Mouse (Mus musculus) forebrain, postnatal 0 days (tissue): Measurements from ENCODE around the gene Fkbp5. TPM values are rescaled to one million over a fixed set of nuclear protein-coding genes. Genes with fewer than 3 reads are reported as not detected.

Experiments used
- ATAC-seq: fragments of 200-750 bp; cut with Nextera tagmentation; 2 replicates; pipeline ENCODE4 v1.8.0; 2017; ENCODE audit warnings: mild to moderate bottlenecking, moderate library complexity
- DNase-seq: peaks from one replicate; pipeline ENCODE4 v3.0.0-alpha.2; 2015
- H3K27ac ChIP-seq: fragments of 300-500 bp; sonication (generic); 2 replicates; pipeline ENCODE4 v1.5.1; 2014; ENCODE audit warnings: low read depth, mild to moderate bottlenecking, antibody characterized with exemption, low read length, moderate library complexity, mixed read lengths
- H3K27me3 ChIP-seq: fragments of 300-500 bp; sonication (generic); 2 replicates; pipeline ENCODE4 v1.6.1; 2014; ENCODE audit warnings: mild to moderate bottlenecking, low read length, mixed read lengths; ENCODE audit not compliant: insufficient read depth
- H3K36me3 ChIP-seq: fragments of 300-500 bp; sonication (generic); 2 replicates; pipeline ENCODE4 v1.6.1; 2014; ENCODE audit warnings: mild to moderate bottlenecking, moderate library complexity; ENCODE audit not compliant: insufficient read depth
- H3K4me1 ChIP-seq: fragments of 300-500 bp; sonication (generic); 2 replicates; pipeline ENCODE4 v1.6.1; 2014; ENCODE audit warnings: antibody characterized with exemption; ENCODE audit not compliant: insufficient read depth
- H3K4me2 ChIP-seq: fragments of 300-500 bp; sonication (generic); 2 replicates; pipeline ENCODE4 v1.6.1; 2014; ENCODE audit warnings: low read depth, mild to moderate bottlenecking, moderate library complexity
- H3K4me3 ChIP-seq: fragments of 300-500 bp; sonication (generic); 2 replicates; pipeline ENCODE4 v1.5.1; 2014; ENCODE audit warnings: low read depth, low read length, mixed read lengths
- H3K9ac ChIP-seq: fragments of 300-500 bp; sonication (generic); 2 replicates; pipeline ENCODE4 v1.6.1; 2014; ENCODE audit warnings: mild to moderate bottlenecking
- H3K9me3 ChIP-seq: fragments of 300-500 bp; sonication (generic); 2 replicates; pipeline ENCODE4 v1.6.1; 2016; ENCODE audit warnings: low read length
- CTCF ChIP-seq: sonication (generic); IDR thresholded peaks from 2 replicates; pipeline ENCODE4 v1.5.1; 2016; ENCODE audit warnings: antibody characterized with exemption, control low read depth, low read depth
- WGBS: fragments of 180-500 bp; shearing (Covaris S2); extraction: QIAGEN DNeasy Blood & Tissue Kit; methylation state at CpG from one replicate; pipeline ENCODE4 v1.1.7; 2014; 5-methylcytosine and 5-hydroxymethylcytosine counted together
- polyA plus RNA-seq: library from polyadenylated mRNA; unstranded; fragments of >200 nt; fragmentation: Nextera tagmentation; extraction: Ambion mirVana; gene quantifications from 2 replicates; pipeline ENCODE4 v1.2.1, GENCODE M21; 2015
- total RNA-seq: library from RNA; depleted of rRNA; stranded (reverse); fragments of >200 nt; gene quantifications from 2 replicates; pipeline ENCODE4 v1.2.3, GENCODE M21; 2014

Fkbp5 gene
- total and polyA plus RNA-seq, 2 experiments from 2014 or later: 21.1 to 37.3 TPM

DNA sequence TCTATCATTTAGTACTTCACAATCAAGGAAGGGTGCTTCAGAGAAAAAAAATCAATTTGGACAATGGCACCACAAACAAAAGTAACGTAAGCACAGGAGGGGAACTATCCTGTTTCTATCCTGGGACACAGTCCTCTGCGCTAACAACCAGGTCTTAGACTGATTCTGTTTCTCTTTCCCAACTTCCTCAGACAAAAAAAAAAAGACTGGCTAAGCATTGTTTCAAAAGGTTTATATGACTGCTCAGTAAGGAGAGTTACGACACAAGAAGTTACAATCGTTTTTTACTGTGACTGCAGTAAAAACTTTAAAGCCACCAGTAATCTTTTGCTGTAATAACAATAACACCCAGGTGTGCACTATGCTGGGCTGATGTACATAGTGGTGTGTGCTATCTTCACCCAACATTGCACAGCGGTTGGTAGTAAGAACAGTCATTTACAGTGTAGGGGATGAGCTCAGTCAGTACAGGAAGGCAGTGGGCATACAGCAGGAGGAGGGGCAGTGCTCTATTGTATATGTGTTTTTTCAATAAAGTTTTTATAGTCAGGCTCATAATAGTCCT lies 82.3 kb downstream of the Fkbp5 start:
- DNase-seq (no peak), ATAC-seq (no peak)
- H3K27ac ChIP-seq: no peak overlapping the region
- H3K4me1 ChIP-seq: no peaks in the 10 kb centered on the region
- H3K4me3 ChIP-seq: no peak overlapping the region
- no peak overlapping the region for H3K4me2 ChIP-seq
- H3K9ac ChIP-seq: no peak overlapping the region
- WGBS: 88% methylated on average over 5 of the region's 5 CpGs
- H3K27me3 ChIP-seq: no peaks in the 10 kb centered on the region
- no peak for TF ChIP-seq CTCF
- no peaks in the 10 kb centered on the region for H3K9me3 ChIP-seq
- peaks cover 13% of the 10 kb centered on the region for H3K36me3 ChIP-seq

DNA sequence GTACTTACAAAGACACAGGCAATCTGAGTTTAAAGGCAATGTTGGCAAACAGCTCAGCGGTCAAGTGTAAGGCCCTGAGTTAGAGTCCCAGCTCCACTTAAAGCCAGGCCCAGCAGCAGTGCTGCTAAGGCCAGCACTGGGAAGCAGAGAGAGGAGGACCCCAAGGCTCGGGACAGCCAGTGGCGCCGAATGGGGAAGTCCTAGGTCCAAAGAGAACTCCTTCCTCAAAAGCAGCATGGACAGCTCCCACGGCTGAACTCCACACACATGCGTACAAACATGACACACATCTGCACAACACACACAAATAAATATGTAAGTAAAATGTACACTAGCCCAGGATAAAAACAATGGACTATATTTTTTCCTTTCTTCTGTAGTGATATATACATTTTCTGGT lies 84.3 kb downstream of the Fkbp5 start:
- Histone ChIP-seq H3K27ac (no peak overlapping the region), H3K9ac (no peak overlapping the region), H3K27me3 (no peaks in the 10 kb centered on the region), H3K4me3 (no peak overlapping the region), H3K4me1 (no peaks in the 10 kb centered on the region), H3K36me3 (peaks cover 9% of the 10 kb centered on the region), H3K9me3 (no peaks in the 10 kb centered on the region), H3K4me2 (no peak overlapping the region)
- DNase-seq (no peak), ATAC-seq (no peak)
- no peak for TF ChIP-seq CTCF
- WGBS: 89% methylated on average over 6 of the region's 6 CpGs

DNA sequence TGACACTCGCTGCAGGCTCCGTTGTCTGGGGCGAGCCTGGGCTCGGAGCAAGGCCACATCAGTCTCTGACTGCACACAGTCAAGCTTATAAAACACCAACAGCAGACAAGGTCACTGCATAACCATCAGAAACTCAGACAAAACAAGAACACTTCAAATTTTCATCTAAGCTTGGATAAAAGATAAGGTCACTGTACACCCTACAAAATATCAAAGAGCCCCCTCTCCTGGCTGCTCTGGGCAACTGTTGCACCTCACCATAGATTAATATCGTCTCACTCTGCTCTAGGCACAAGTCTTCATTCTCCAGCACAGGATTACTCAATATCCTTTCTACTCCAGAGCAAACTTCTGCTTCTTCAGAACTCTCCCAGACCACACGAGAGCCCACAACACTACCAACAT lies 85.4 kb downstream of the Fkbp5 start:
- H3K9ac ChIP-seq: no peak overlapping the region
- H3K4me3 ChIP-seq: no peak overlapping the region
- ATAC-seq (no peak), DNase-seq (no peak)
- H3K4me2 ChIP-seq: no peak overlapping the region
- H3K9me3 ChIP-seq: no peaks in the 10 kb centered on the region
- 95% methylated on average over 6 of the region's 6 CpGs for WGBS
- no peak for TF ChIP-seq CTCF
- no peaks in the 10 kb centered on the region for H3K4me1 ChIP-seq
- no peak overlapping the region for H3K27ac ChIP-seq
- H3K36me3 ChIP-seq: peaks cover 5% of the 10 kb centered on the region
- H3K27me3 ChIP-seq: no peaks in the 10 kb centered on the region

DNA sequence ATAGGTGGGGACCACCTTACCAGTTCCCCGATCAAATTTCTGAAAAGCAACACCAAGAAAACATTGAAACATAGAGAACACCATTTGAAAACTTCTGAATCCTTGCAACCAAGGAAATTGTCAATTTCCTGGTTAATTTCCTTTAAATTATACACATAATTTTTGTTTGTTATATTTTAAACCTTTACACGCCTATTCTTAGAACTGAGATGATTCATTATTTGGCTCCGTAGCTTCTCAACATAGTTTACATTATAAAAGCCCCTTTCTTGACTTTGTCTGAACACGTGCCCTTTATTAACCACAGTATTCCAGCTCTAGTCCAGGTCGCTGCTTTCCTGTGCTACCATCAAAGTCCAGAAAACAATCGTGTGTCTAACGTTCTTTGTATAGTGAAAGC lies 86.3 kb downstream of the Fkbp5 start:
- Histone ChIP-seq H3K36me3 (no peaks in the 10 kb centered on the region), H3K4me1 (no peaks in the 10 kb centered on the region), H3K9me3 (no peaks in the 10 kb centered on the region), H3K4me3 (no peak overlapping the region), H3K27me3 (no peaks in the 10 kb centered on the region), H3K27ac (no peak overlapping the region), H3K4me2 (no peak overlapping the region), H3K9ac (no peak overlapping the region)
- TF ChIP-seq CTCF: no peak
- ATAC-seq (no peak), DNase-seq (no peak)
- WGBS: 71% methylated on average over 7 of the region's 7 CpGs

DNA sequence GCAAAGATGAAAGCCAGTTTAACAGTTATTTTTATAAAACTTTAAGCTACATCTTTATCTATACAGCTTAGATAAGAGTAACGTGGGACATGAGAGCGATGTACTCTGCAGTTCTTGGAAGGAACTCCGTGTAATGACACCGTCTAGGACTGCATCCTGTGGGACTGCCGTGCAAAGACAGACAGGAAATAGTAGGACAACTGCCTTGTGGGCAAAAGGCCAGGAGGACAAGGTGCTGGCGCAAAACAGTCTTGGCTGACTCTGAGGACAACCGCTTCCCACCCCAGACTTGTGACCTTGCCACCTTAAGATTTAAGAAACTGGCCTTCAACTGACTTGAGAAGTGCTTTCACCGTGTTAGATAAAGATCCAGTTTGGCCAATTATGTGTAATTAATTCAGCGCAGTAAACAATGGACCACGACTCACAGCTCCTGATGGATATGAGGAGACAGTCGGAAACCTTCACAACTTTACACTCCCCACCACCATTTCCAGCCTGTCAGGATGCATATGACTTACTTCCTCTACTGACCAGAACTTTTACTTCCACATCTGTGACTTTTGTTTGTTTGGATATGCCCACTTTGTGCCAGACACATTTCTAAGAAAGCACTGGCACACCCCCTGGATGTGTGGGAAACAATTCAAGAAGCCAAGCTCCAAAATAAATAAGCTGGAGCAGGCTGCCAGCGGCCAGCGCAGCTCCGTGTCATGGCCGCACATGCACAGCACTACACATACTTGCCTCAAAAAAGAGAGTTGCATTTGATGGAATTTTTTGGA lies 88.7 kb downstream of the Fkbp5 start:
- 73% methylated on average over 15 of the region's 15 CpGs for WGBS
- Histone ChIP-seq H3K9me3 (no peaks in the 10 kb centered on the region), H3K27me3 (no peaks in the 10 kb centered on the region), H3K27ac (no peak overlapping the region), H3K9ac (no peak overlapping the region), H3K4me1 (no peaks in the 10 kb centered on the region), H3K36me3 (no peaks in the 10 kb centered on the region; the same call in 1 of the 2 replicates), H3K4me3 (no peak overlapping the region), H3K4me2 (no peak overlapping the region)
- ATAC-seq (no peak), DNase-seq (no peak)
- no peak for TF ChIP-seq CTCF

DNA sequence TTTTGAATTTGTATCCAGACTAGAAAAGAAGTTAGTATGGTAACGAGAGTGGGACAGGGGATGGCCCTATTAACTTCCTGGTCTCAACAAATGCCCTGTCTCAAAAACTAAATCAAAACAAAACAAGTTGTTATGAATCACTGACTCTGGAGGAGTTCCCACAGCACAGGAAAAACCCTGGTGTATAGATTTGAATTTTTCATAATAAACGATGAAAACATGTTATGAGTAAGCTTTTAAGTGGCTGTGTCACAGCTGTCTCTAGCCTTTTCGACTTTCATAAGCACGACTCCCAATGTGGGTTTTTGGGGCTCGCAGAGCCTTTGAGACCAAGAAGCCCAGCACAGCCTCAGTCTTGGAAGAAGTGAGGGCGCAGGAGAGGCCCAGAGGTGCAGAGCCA lies 89.7 kb downstream of the Fkbp5 start:
- Histone ChIP-seq H3K27ac (no peak overlapping the region), H3K9me3 (no peaks in the 10 kb centered on the region), H3K9ac (no peak overlapping the region), H3K4me1 (no peaks in the 10 kb centered on the region), H3K27me3 (no peaks in the 10 kb centered on the region), H3K4me3 (no peak overlapping the region), H3K36me3 (no peaks in the 10 kb centered on the region; the same call in 1 of the 2 replicates), H3K4me2 (no peak overlapping the region)
- WGBS: 90% methylated on average over 6 of the region's 6 CpGs
- DNase-seq (no peak), ATAC-seq (no peak)
- TF ChIP-seq CTCF: no peak

DNA sequence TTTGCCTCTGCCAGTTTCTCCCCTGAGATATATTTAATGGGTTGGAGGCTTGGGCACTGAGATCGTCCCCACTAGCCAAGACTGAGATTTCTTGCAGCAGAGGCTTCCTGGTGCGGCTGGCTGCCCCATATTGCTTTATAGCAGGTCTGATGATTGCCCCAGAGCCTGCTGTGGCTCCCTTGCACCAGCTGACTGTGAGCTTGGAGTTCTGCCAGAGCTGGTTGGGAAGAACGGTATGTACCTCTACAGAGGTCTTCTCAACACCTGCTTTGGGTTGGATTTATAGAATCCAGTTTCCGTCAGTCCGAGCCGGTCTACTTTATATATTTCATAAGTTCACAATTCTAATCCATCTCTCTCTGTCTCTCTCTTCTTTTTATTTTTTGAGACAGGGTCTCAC lies 93.0 kb downstream of the Fkbp5 start:
- Histone ChIP-seq H3K36me3 (no peaks in the 10 kb centered on the region; the same call in 1 of the 2 replicates), H3K9ac (no peak overlapping the region), H3K4me1 (no peaks in the 10 kb centered on the region), H3K9me3 (no peaks in the 10 kb centered on the region), H3K4me2 (no peak overlapping the region), H3K27me3 (no peaks in the 10 kb centered on the region), H3K27ac (no peak overlapping the region), H3K4me3 (no peak overlapping the region)
- no peak for TF ChIP-seq CTCF
- DNase-seq (no peak), ATAC-seq (no peak)
- WGBS: 81% methylated on average over 6 of the region's 6 CpGs
